Mouse (Mus musculus) bone marrow macrophage, adult 2 months (primary cell): ENCODE data around the gene Prorsd1.

Experiments
- CTCF ChIP-seq: IDR thresholded peaks from 2 replicates; pipeline ENCODE4 v1.5.1; 2012; ENCODE audit warnings: low read depth, mild to moderate bottlenecking, low read length, moderate library complexity
- POLR2A ChIP-seq: IDR thresholded peaks from 2 replicates; pipeline ENCODE4 v1.6.1; 2012; ENCODE audit warnings: mild to moderate bottlenecking, low read depth, low read length, borderline replicate concordance

DNA sequence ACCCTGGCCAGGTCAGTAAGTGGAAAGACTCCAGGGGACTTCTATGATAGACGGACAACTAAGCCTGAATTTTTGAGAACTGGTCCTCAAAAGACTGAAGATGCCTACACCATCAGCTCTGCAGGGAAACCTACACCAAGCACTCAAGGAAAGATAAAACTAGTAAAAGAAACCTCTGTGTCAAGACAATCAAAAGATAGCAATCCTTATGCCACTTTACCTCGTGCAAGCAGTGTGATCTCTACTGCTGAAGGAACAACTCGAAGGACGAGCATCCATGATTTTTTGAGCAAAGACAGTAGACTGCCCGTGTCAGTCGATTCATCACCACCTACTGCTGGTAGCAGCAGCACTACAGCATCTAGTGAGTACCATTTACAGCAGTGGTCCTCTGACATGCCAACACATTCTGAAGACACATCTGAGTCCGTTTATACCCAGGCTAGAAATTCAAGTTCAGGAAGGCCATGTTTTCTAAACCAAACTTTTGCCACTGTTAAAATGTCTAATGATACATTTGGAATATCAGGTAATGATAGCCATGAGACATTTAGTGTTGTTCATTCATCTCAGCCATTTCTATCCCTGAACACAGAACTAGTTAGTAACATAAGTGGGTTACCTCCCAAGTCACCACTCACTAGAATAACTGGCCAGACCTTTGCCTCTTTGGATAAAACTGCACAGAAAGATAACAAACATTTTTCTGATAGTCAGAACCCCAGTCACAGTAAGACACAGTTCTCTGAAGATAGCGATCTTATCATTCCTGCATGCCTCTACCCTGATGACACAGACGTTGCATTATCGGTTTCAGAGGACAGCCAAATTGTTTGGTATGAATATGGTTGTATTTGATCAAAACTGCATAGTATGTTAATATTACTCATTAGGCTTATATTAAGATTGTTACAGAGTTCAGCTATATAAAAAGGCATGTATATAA, 10.6 kb downstream of the Prorsd1 start:
- TF ChIP-seq POLR2A (no peak), CTCF (no peak)
